Mouse (Mus musculus): ENCODE data around the gene Bbc3.

DNA sequence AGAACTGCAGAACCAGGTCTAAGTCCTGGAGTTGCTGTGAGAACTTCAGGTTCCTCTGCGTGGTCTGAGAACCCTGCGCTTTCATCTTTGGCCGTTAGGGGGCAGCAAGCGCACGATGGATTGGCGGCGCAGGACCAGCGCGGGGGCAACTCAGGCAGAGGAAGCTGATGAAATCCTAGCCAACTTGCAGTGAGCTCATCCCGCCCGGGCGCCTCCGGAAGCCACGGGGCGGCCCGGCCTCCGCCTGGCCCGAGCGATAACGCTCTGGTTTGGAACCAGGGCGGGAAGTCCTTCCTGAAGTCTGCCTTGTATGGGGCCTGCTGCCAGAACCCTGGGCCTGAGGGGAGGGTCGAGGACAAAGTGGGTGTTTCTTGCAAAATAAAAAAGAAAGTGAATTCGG is 13.4 kb upstream of the Bbc3 start:
- TF ChIP-seq CTCF (IDR thresholded peaks at IDR 0.05): peak; percentile 99
- TF ChIP-seq EP300 (IDR thresholded peaks at IDR 0.05): peak; percentile 99
